Mouse (Mus musculus): ENCODE data around the gene Zfp777.

Zfp777 gene

GRCm38 (mm10) chr6:47978897-47979368 lies 69.8 kb downstream of the Zfp777 start:
- H3K27me3 ChIP-seq (ENCODE audit: insufficient read depth, low read length) = peaks cover 18% of the 10 kb centered on the region; the same call in 1 of the 2 replicates
- TF ChIP-seq CTCF (conservative IDR thresholded peaks at IDR 0.05; ENCODE audit: low read length) (peak; percentile 62), NANOG (IDR thresholded peaks at IDR 0.05; ENCODE audit: borderline replicate concordance, low read length) (no peak)
- H3K9me3 ChIP-seq (ENCODE audit: low read length) = no peaks in the 10 kb centered on the region
- H3K36me3 ChIP-seq (ENCODE audit: insufficient read depth, low read length) = no peaks in the 10 kb centered on the region
- no peak overlapping the region for H3K4me3 ChIP-seq (replicated peaks; ENCODE audit: low read length)
- peaks cover 18% of the 10 kb centered on the region for H3K4me1 ChIP-seq (replicated peaks; ENCODE audit: low read depth, low read length)

- peaks cover 18% of the 10 kb centered on the region; the same call in 1 of the 2 replicates for H3K27me3 ChIP-seq (ENCODE audit: insufficient read depth, low read length)
- TF ChIP-seq CTCF (conservative IDR thresholded peaks at IDR 0.05; ENCODE audit: low read length) (peak; percentile 48), NANOG (IDR thresholded peaks at IDR 0.05; ENCODE audit: borderline replicate concordance, low read length) (no peak)
- no peaks in the 10 kb centered on the region for H3K36me3 ChIP-seq (ENCODE audit: insufficient read depth, low read length)
- H3K9me3 ChIP-seq (ENCODE audit: low read length) = no peaks in the 10 kb centered on the region
- H3K4me3 ChIP-seq (replicated peaks; ENCODE audit: low read length) = no peak overlapping the region
- peaks cover 13% of the 10 kb centered on the region; the same call in 1 of the 2 replicates for H3K4me1 ChIP-seq (replicated peaks; ENCODE audit: low read depth, low read length)
Measured at GRCm38 (mm10) chr6:47974599-47974998, 74.1 kb downstream of the Zfp777 start.

All from E14TG2a.4 (cell line).